In genomic region chr7:25008635-25009034, GRCm38 (mm10) we compare ENCODE assay signal across 8 mouse cellular contexts. TPM values are rescaled to one million over a fixed set of nuclear protein-coding genes. Genes with fewer than 3 reads are reported as not detected.
A peak's percentile ranks its signal among the peaks of the same experiment; 100 is the strongest.
DNase-seq lines count a peak whose midpoint lies in the region; ATAC-seq and TF ChIP-seq lines count a peak whose summit lies in the region.

No protein-coding gene starts in this region.

- 2% methylated on average over 17 of the region's 17 CpGs for WGBS in forebrain, postnatal 0 days
- 6% methylated on average over 16 of the region's 17 CpGs for WGBS in lung, postnatal 0 days

- H3K36me3 ChIP-seq in CH12.LX (replicated peaks in 1 of 2; ENCODE audit: control insufficient read depth in 1 of 2, insufficient read depth in 1 of 2, low read length in 1 of 2) = peaks cover 0 to 2% of the 10 kb centered on the region in 2 experiments
- peaks cover 11% of the 10 kb centered on the region; the same call in 1 of the 2 replicates for H3K36me3 ChIP-seq in forebrain, postnatal 0 days (ENCODE audit: insufficient read depth)
- H3K36me3 ChIP-seq in lung, postnatal 0 days (ENCODE audit: insufficient read depth, low read length) = no peaks in the 10 kb centered on the region

- H3K4me1 ChIP-seq in CH12.LX (ENCODE audit: control insufficient read depth in 1 of 2, insufficient read depth in 2 of 2) = peaks cover 0 to 3% of the 10 kb centered on the region in 2 experiments; a peak in 1 of 4 replicates
- peaks cover 39% of the 10 kb centered on the region for H3K4me1 ChIP-seq in forebrain, postnatal 0 days (ENCODE audit: insufficient read depth)
- H3K4me1 ChIP-seq in lung, postnatal 0 days (ENCODE audit: insufficient read depth, low read depth, low read length) = no peaks in the 10 kb centered on the region

- no peak overlapping the region for H3K9ac ChIP-seq in CH12.LX (ENCODE audit: insufficient read depth, low read depth)
- peak overlapping the region; percentile 63 for H3K9ac ChIP-seq in forebrain, postnatal 0 days
- H3K9ac ChIP-seq in lung, postnatal 0 days (replicated peaks; ENCODE audit: low read depth) = no peak overlapping the region

- ATAC-seq in forebrain, postnatal 0 days = peak; percentile 16; the same call in 1 of the 2 replicates
- peak; percentile 45; the same call in 1 of the 2 replicates for ATAC-seq in lung, postnatal 0 days

- dilution Hi-C loops in CH12.LX (cut with MboI; ENCODE audit: extremely low pct_ligation_motif_present, extremely low pct_unique_long_range_greater_than_20kb, low sequenced_read_pairs) = no loop called here

- peak; percentile 21 for DNase-seq in A20 (ENCODE audit: low read depth, low spot score)
- peak; percentile 17 for DNase-seq in CH12.LX (ENCODE audit: extremely low read depth)
- DNase-seq in cerebellum, adult 18-20 months = peak; percentile 72 to 81
- peak; percentile 49 for DNase-seq in forebrain, postnatal 0 days
- DNase-seq in kidney, adult 18-20 months = peak; percentile 51
- DNase-seq in lung, postnatal 0 days (ENCODE audit: low spot score) = peak; percentile 63
- DNase-seq in ovary, postnatal 14 days (ENCODE audit: low spot score) = peak; percentile 47
- no peak for DNase-seq in frontal cortex, postnatal 25 days (ENCODE audit: low spot score in 2 of 2)

- in situ Hi-C loops in CH12.LX (cut with MboI; ENCODE audit: low pct_ligation_motif_present, low pct_unique_long_range_greater_than_20kb, low sequenced_read_pairs) = no loop called here

- no peaks in the 10 kb centered on the region for H3K79me2 ChIP-seq in CH12.LX (replicated peaks; ENCODE audit: control insufficient read depth, extremely low read depth, insufficient read depth, poor library complexity, severe bottlenecking)

- H3K4me2 ChIP-seq in CH12.LX (ENCODE audit: insufficient read depth, low read depth, poor library complexity, severe bottlenecking) = no peak overlapping the region
- H3K4me2 ChIP-seq in forebrain, postnatal 0 days (ENCODE audit: low read depth) = peak overlapping the region; percentile 66
- no peak overlapping the region for H3K4me2 ChIP-seq in lung, postnatal 0 days (replicated peaks; ENCODE audit: low read depth, low read length)

- TF ChIP-seq CTCF in CH12.LX (conservative IDR thresholded peaks at IDR 0.05 in 1 of 2, IDR thresholded peaks at IDR 0.05 in 1 of 2; ENCODE audit: low read depth in 2 of 2, low read length in 2 of 2) = no peak
- no peak for TF ChIP-seq CTCF in forebrain, postnatal 0 days (IDR thresholded peaks at IDR 0.05; ENCODE audit: low read depth)
- TF ChIP-seq CTCF in lung, postnatal 0 days (IDR thresholded peaks at IDR 0.05) = no peak

- peaks cover 41% of the 10 kb centered on the region for H3K27me3 ChIP-seq in CH12.LX (replicated peaks)
- H3K27me3 ChIP-seq in forebrain, postnatal 0 days (ENCODE audit: insufficient read depth, low read length) = no peaks in the 10 kb centered on the region
- peaks cover 59% of the 10 kb centered on the region for H3K27me3 ChIP-seq in lung, postnatal 0 days (replicated peaks; ENCODE audit: insufficient read depth, low read length)

- no peak for TF ChIP-seq EP300 in CH12.LX (IDR thresholded peaks at IDR 0.05; ENCODE audit: low read length)
- TF ChIP-seq EP300 in lung, postnatal 0 days (IDR thresholded peaks at IDR 0.05) = no peak

- no peak for TF ChIP-seq POLR2A in CH12.LX (IDR thresholded peaks at IDR 0.05; ENCODE audit: low read depth, low read length)

- no peak overlapping the region for H3K4me3 ChIP-seq in CH12.LX (replicated peaks in 1 of 3; ENCODE audit: low read depth in 2 of 3, low read length in 2 of 3, poor library complexity in 1 of 3)
- H3K4me3 ChIP-seq in forebrain, postnatal 0 days (ENCODE audit: low read depth, low read length) = peak overlapping the region; percentile 32
- H3K4me3 ChIP-seq in lung, postnatal 0 days (ENCODE audit: low read depth, low read length) = no peak overlapping the region

- H3K27ac ChIP-seq in CH12.LX (ENCODE audit: insufficient read depth, low read depth) = no peak overlapping the region
- peak overlapping the region; percentile 96 for H3K27ac ChIP-seq in forebrain, postnatal 0 days (ENCODE audit: low read depth, low read length)
- no peak overlapping the region for H3K27ac ChIP-seq in lung, postnatal 0 days (ENCODE audit: low read length)

- peaks cover 2% of the 10 kb centered on the region for H3K9me3 ChIP-seq in CH12.LX (replicated peaks; ENCODE audit: low read length)
- H3K9me3 ChIP-seq in forebrain, postnatal 0 days (ENCODE audit: low read length) = no peaks in the 10 kb centered on the region
- no peaks in the 10 kb centered on the region for H3K9me3 ChIP-seq in lung, postnatal 0 days (ENCODE audit: low read length)

- no peak for TF ChIP-seq RAD21 in CH12.LX (IDR thresholded peaks at IDR 0.05; ENCODE audit: low read depth, low read length)

TF ChIP-seq in CH12.LX, 34 proteins besides CTCF, POLR2A, EP300 and RAD21:
- TF ChIP-seq JUND (conservative IDR thresholded peaks at IDR 0.05; ENCODE audit: low read depth, low read length) (no peak), TCF12 (IDR thresholded peaks at IDR 0.05; ENCODE audit: low read depth, low read length) (no peak), CHD2 (IDR thresholded peaks at IDR 0.05; ENCODE audit: low read length) (no peak), USF1 (IDR thresholded peaks at IDR 0.05; ENCODE audit: low read depth, low read length) (no peak), MAX (IDR thresholded peaks at IDR 0.05; ENCODE audit: low read length) (no peak), SIN3A (IDR thresholded peaks at IDR 0.05; ENCODE audit: low read length) (no peak), RCOR1 (conservative IDR thresholded peaks at IDR 0.05; ENCODE audit: low read depth, low read length) (no peak), PAX5 (IDR thresholded peaks at IDR 0.05; ENCODE audit: low read length) (no peak), ZMIZ1 (IDR thresholded peaks at IDR 0.05; ENCODE audit: low read depth, low read length) (no peak), GABPA (IDR thresholded peaks at IDR 0.05; ENCODE audit: insufficient replicate concordance, low read depth, low read length) (no peak)
TF ChIP-seq in CH12.LX: peak in this region for 0.

RNA-seq across cellular contexts. Expression of gene Atp1a3, which starts 2.9 kb away (rescaled TPM):
- total RNA-seq in CH12.LX (2012; rRNA removed) = 0.08 and 0.17 TPM in 2 replicates
- not detected in 2 replicates for total RNA-seq in CH12.LX (2014; rRNA removed)
- 0.15 and 0.24 TPM in 2 replicates for polyA plus RNA-seq in CH12.LX (2012; ENCODE audit: insufficient read length, low read depth)
- 204 and 256 TPM in 2 replicates for total RNA-seq in forebrain, postnatal 0 days (2014; rRNA removed)
- polyA plus RNA-seq in forebrain, postnatal 0 days (2015; fragmentation: Nextera tagmentation; extraction: Ambion mirVana) = 432 and 535 TPM in 2 replicates
- polyA plus RNA-seq in lung, postnatal 0 days (2015; fragmentation: Nextera tagmentation; extraction: Ambion mirVana) = 0.57 and 0.73 TPM in 2 replicates

RNA-seq across cellular contexts. Expression of gene Rabac1, which starts 36.1 kb away (rescaled TPM):
- 89.0 and 135 TPM in 2 replicates for total RNA-seq in CH12.LX (2012; rRNA removed)
- 64.4 and 70.5 TPM in 2 replicates for total RNA-seq in CH12.LX (2014; rRNA removed)
- polyA plus RNA-seq in CH12.LX (2012; ENCODE audit: insufficient read length, low read depth) = 37.3 and 44.6 TPM in 2 replicates
- total RNA-seq in forebrain, postnatal 0 days (2014; rRNA removed) = 359 and 362 TPM in 2 replicates
- polyA plus RNA-seq in forebrain, postnatal 0 days (2015; fragmentation: Nextera tagmentation; extraction: Ambion mirVana) = 393 and 448 TPM in 2 replicates
- polyA plus RNA-seq in lung, postnatal 0 days (2015; fragmentation: Nextera tagmentation; extraction: Ambion mirVana) = 488 and 561 TPM in 2 replicates

Comparison
In these comparisons a context has a peak if more than half of its experiments do, and no peak if none do; other contexts are left out.
1. DNase-seq: peak in A20 (single experiment), CH12.LX (single experiment), cerebellum, adult 18-20 months (2 of 2), forebrain, postnatal 0 days (single experiment), kidney, adult 18-20 months (single experiment), lung, postnatal 0 days (single experiment) and ovary, postnatal 14 days (single experiment); none in frontal cortex, postnatal 25 days (0 of 2).
2. RNA of gene Atp1a3, which starts 2.9 kb away (polyA plus RNA-seq): 432 to 535 TPM in forebrain, postnatal 0 days; 0.57 to 0.73 TPM in lung, postnatal 0 days and 0.15 to 0.24 TPM in CH12.LX; every median in the first group is over 100 times any median in the second.